Mouse (Mus musculus) intestine, embryonic 16.5 days (tissue): Measurements from ENCODE around the gene N4bp2l1. TPM values are rescaled to one million over a fixed set of nuclear protein-coding genes. Genes with fewer than 3 reads are reported as not detected.

Experiments
- ATAC-seq: fragments of 200-750 bp; cut with Nextera tagmentation; 2 replicates; pipeline ENCODE4 v1.8.0; 2017; ENCODE audit warnings: moderate TSS enrichment, moderate library complexity
- H3K27ac ChIP-seq: fragments of 300-500 bp; sonication (generic); 2 replicates; pipeline ENCODE4 v1.5.1; 2014; ENCODE audit warnings: mild to moderate bottlenecking, low read length
- H3K27me3 ChIP-seq: fragments of 300-500 bp; sonication (generic); replicated peaks from 2 replicates; pipeline ENCODE4 v1.6.1; 2014; ENCODE audit warnings: low read length, control low read depth, mixed read lengths; ENCODE audit not compliant: control insufficient read depth, insufficient read depth
- H3K36me3 ChIP-seq: fragments of 300-500 bp; sonication (generic); 2 replicates; pipeline ENCODE4 v1.6.1; 2014; ENCODE audit warnings: low read length, control low read depth; ENCODE audit not compliant: control insufficient read depth, insufficient read depth
- H3K4me1 ChIP-seq: fragments of 300-500 bp; sonication (generic); 2 replicates; pipeline ENCODE4 v1.6.1; 2014; ENCODE audit warnings: low read length, control low read depth, mixed read lengths; ENCODE audit not compliant: control insufficient read depth, insufficient read depth
- H3K4me2 ChIP-seq: fragments of 300-500 bp; sonication (generic); 2 replicates; pipeline ENCODE4 v1.6.1; 2014; ENCODE audit warnings: low read depth, low read length, control low read depth
- H3K4me3 ChIP-seq: fragments of 300-500 bp; sonication (generic); 2 replicates; pipeline ENCODE4 v1.5.1; 2014; ENCODE audit warnings: mild to moderate bottlenecking, low read length
- H3K9ac ChIP-seq: fragments of 300-500 bp; sonication (generic); 2 replicates; pipeline ENCODE4 v1.6.1; 2014; ENCODE audit warnings: low read depth, low read length
- H3K9me3 ChIP-seq: fragments of 300-500 bp; sonication (generic); 2 replicates; pipeline ENCODE4 v1.6.1; 2016; ENCODE audit warnings: low read length, control low read depth; ENCODE audit not compliant: control insufficient read depth
- WGBS: fragments of 180-500 bp; shearing (Covaris S2); extraction: QIAGEN DNeasy Blood & Tissue Kit; methylation state at CpG from one replicate; pipeline ENCODE4 v1.1.7; 2014; 5-methylcytosine and 5-hydroxymethylcytosine counted together
- polyA plus RNA-seq: library from polyadenylated mRNA; unstranded; fragments of >200 nt; fragmentation: Nextera tagmentation; extraction: Ambion mirVana; gene quantifications from 2 replicates; pipeline ENCODE4 v1.2.1, GENCODE M21; 2015

N4bp2l1 gene
- polyA plus RNA-seq, 1 experiment from 2014 or later, result 6.2 TPM

GRCm38 (mm10) chr5:150592186-150592903, 4.6 kb downstream of the N4bp2l1 start:
- Histone ChIP-seq H3K36me3 (no peaks in the 10 kb centered on the region), H3K4me3 (0 out of 2 replicates have a peak overlapping the region, but pooled peaks have one; percentile 85), H3K27ac (no peak overlapping the region), H3K9ac (no peak overlapping the region), H3K4me1 (peaks cover 12% of the 10 kb centered on the region), H3K27me3 (no peaks in the 10 kb centered on the region; the same call in 1 of the 2 replicates), H3K4me2 (peak overlapping the region; percentile 100; the same call in 1 of the 2 replicates), H3K9me3 (no peaks in the 10 kb centered on the region)
- 76% methylated on average over 13 of the region's 13 CpGs for WGBS
- no peak for ATAC-seq

- Histone ChIP-seq H3K9ac (no peak overlapping the region), H3K27me3 (no peaks in the 10 kb centered on the region; the same call in 1 of the 2 replicates), H3K27ac (no peak overlapping the region), H3K4me3 (no peak overlapping the region), H3K9me3 (no peaks in the 10 kb centered on the region), H3K4me2 (no peak overlapping the region), H3K36me3 (no peaks in the 10 kb centered on the region), H3K4me1 (peaks cover 12% of the 10 kb centered on the region)
- no peak; the same call in 1 of the 2 replicates for ATAC-seq
- 58% methylated on average over 2 of the region's 2 CpGs for WGBS
Measured at GRCm38 (mm10) chr5:150589945-150590344, 7.0 kb downstream of the N4bp2l1 start.

GRCm38 (mm10) chr5:150584337-150584729, 12.7 kb downstream of the N4bp2l1 start:
- ATAC-seq, result no peak
- H3K4me3 ChIP-seq, result no peak overlapping the region
- H3K4me2 ChIP-seq, result no peak overlapping the region
- WGBS, result 35% methylated on average over 6 of the region's 6 CpGs
- no peaks in the 10 kb centered on the region for H3K36me3 ChIP-seq
- H3K27ac ChIP-seq, result no peak overlapping the region
- no peaks in the 10 kb centered on the region; the same call in 1 of the 2 replicates for H3K4me1 ChIP-seq
- no peak overlapping the region for H3K9ac ChIP-seq
- no peaks in the 10 kb centered on the region for H3K27me3 ChIP-seq
- no peaks in the 10 kb centered on the region for H3K9me3 ChIP-seq

GRCm38 (mm10) chr5:150583622-150584336, 13.2 kb downstream of the N4bp2l1 start:
- 61% methylated on average over 5 of the region's 5 CpGs for WGBS
- ATAC-seq, result peak; percentile 66
- H3K27me3 ChIP-seq, result no peaks in the 10 kb centered on the region

GRCm38 (mm10) chr5:150583181-150583580, 13.8 kb downstream of the N4bp2l1 start:
- Histone ChIP-seq H3K27me3 (no peaks in the 10 kb centered on the region), H3K9me3 (no peaks in the 10 kb centered on the region), H3K4me3 (no peak overlapping the region), H3K9ac (no peak overlapping the region), H3K36me3 (no peaks in the 10 kb centered on the region), H3K4me1 (peaks cover 6% of the 10 kb centered on the region), H3K4me2 (no peak overlapping the region), H3K27ac (no peak overlapping the region)
- ATAC-seq, result 0 out of 2 replicates have a peak, but pooled peaks have one; percentile 31
- WGBS, result 73% methylated on average over 5 of the region's 5 CpGs

More at GRCm38 (mm10) chr5:150583622-150584336, 13.2 kb downstream of the N4bp2l1 start:
- no peak overlapping the region for H3K27ac ChIP-seq
- no peak overlapping the region for H3K4me3 ChIP-seq
- H3K9ac ChIP-seq, result no peak overlapping the region
- H3K4me1 ChIP-seq, result peaks cover 3% of the 10 kb centered on the region
- H3K9me3 ChIP-seq, result no peaks in the 10 kb centered on the region
- no peak overlapping the region for H3K4me2 ChIP-seq
- no peaks in the 10 kb centered on the region for H3K36me3 ChIP-seq

- Histone ChIP-seq H3K9ac (no peak overlapping the region), H3K4me1 (peaks cover 6% of the 10 kb centered on the region), H3K36me3 (no peaks in the 10 kb centered on the region), H3K27ac (no peak overlapping the region), H3K4me3 (no peak overlapping the region), H3K9me3 (no peaks in the 10 kb centered on the region), H3K4me2 (no peak overlapping the region), H3K27me3 (no peaks in the 10 kb centered on the region)
- no peak for ATAC-seq
- WGBS, result 72% methylated on average over 6 of the region's 6 CpGs
Measured at GRCm38 (mm10) chr5:150581180-150581579, 15.8 kb downstream of the N4bp2l1 start.

- Histone ChIP-seq H3K27ac (no peak overlapping the region), H3K4me2 (no peak overlapping the region), H3K4me1 (peaks cover 9% of the 10 kb centered on the region), H3K9me3 (no peaks in the 10 kb centered on the region), H3K9ac (no peak overlapping the region), H3K36me3 (no peaks in the 10 kb centered on the region), H3K27me3 (no peaks in the 10 kb centered on the region), H3K4me3 (no peak overlapping the region)
- WGBS, result 49% methylated on average over 6 of the region's 6 CpGs
- peak; percentile 70 for ATAC-seq
Measured at GRCm38 (mm10) chr5:150578613-150579171, 18.3 kb downstream of the N4bp2l1 start.

GRCm38 (mm10) chr5:150576832-150577231, 20.2 kb downstream of the N4bp2l1 start:
- H3K27me3 ChIP-seq, result no peaks in the 10 kb centered on the region
- no peaks in the 10 kb centered on the region for H3K36me3 ChIP-seq
- no peak overlapping the region for H3K4me2 ChIP-seq
- H3K9me3 ChIP-seq, result no peaks in the 10 kb centered on the region
- H3K27ac ChIP-seq, result no peak overlapping the region
- no peak for ATAC-seq
- H3K4me1 ChIP-seq, result peaks cover 9% of the 10 kb centered on the region
- H3K9ac ChIP-seq, result no peak overlapping the region
- no peak overlapping the region for H3K4me3 ChIP-seq
- 86% methylated on average over 11 of the region's 11 CpGs for WGBS

- H3K9ac ChIP-seq, result no peak overlapping the region
- H3K27me3 ChIP-seq, result no peaks in the 10 kb centered on the region
- peaks cover 9% of the 10 kb centered on the region for H3K4me1 ChIP-seq
- 60% methylated on average over 5 of the region's 5 CpGs for WGBS
- no peaks in the 10 kb centered on the region for H3K36me3 ChIP-seq
- H3K27ac ChIP-seq, result peak overlapping the region; percentile 45
- 0 out of 2 replicates have a peak, but pooled peaks have one; percentile 13 for ATAC-seq
- H3K9me3 ChIP-seq, result no peaks in the 10 kb centered on the region
- H3K4me3 ChIP-seq, result no peak overlapping the region
- no peak overlapping the region for H3K4me2 ChIP-seq
Measured at GRCm38 (mm10) chr5:150574885-150575284, 22.1 kb downstream of the N4bp2l1 start.
